Mouse (Mus musculus): ENCODE measurements around the gene Glg1. TPM values are rescaled to one million over a fixed set of nuclear protein-coding genes. Genes with fewer than 3 reads are reported as not detected.
A peak's percentile ranks its signal among the peaks of the same experiment; 100 is the strongest.
"Not testable (repeated sequence)": the region's sequence is repeated elsewhere in the genome, so short reads cannot be mapped to it uniquely, and the experiment has no call there.

Glg1 gene
- total RNA-seq, 2 experiments from 2014 or later = 140 to 142 TPM

DNA sequence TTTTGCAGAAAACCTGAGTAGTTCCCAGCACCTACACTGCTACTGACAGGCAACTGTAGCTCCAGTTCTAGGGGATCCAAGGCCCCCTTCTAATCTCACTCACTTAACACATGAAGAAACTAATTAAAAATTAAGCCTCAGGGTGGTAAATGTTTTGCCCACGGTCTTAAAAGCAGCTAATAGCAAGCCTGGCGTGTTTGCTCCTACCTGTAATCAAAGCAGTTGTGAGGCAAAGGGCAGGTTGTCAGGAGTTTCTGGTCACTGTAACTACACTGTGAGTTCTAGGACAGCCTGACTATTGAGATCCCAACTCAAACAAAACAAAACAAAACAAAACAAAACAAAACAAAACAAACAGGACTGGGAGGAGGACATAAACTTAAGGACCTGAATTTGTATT is 8.9 kb downstream of the Glg1 start:
- no peak for DNase-seq

DNA sequence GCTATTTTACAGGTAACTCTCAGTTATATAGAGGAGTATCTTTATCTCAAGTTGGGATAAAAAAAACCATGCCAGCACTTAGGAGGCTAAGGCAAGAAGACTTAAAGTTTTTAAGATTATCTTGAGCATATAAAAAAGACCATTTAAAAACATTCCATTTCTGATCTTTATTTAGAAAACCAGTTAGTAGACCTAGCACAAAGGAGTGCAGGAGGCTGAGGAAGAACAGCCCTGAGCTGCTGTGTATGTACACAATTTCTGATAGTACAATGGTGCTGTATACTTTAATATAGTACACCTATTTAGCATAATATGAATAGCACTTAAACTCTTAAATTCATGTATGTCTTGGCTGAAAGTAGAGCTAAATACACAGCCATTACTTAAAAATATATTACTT is 10.9 kb downstream of the Glg1 start:
- no peak for DNase-seq

GRCm38 (mm10) chr8:111246864-111247263 is 12.2 kb downstream of the Glg1 start:
- not testable (repeated sequence) for DNase-seq

- DNase-seq = no peak
Measured at GRCm38 (mm10) chr8:111246287-111246830, 12.7 kb downstream of the Glg1 start.

DNA sequence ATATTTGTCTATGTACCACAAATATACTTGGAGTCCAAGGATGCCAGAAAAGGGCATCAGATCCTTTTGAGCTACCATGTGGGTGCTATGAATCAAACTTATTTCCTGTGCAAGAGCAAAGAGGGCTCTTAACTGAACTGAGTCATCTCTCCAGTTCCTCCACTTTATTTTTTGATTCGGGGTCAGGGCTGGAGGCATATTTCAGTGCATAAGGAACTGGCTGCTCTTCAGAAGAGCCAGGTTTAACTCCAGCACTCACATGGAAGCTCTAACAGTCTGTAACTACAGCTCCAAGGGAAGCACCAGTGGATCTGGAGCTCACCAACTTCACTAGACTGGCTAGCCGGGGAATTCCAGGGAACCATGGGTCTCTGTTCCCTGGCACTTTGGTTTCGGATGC is 21.7 kb downstream of the Glg1 start:
- no peak for DNase-seq

GRCm38 (mm10) chr8:111233730-111234129 is 25.3 kb downstream of the Glg1 start:
- DNase-seq = no peak

GRCm38 (mm10) chr8:111224153-111224552 is 34.9 kb downstream of the Glg1 start:
- DNase-seq = peak; percentile 14

DNA sequence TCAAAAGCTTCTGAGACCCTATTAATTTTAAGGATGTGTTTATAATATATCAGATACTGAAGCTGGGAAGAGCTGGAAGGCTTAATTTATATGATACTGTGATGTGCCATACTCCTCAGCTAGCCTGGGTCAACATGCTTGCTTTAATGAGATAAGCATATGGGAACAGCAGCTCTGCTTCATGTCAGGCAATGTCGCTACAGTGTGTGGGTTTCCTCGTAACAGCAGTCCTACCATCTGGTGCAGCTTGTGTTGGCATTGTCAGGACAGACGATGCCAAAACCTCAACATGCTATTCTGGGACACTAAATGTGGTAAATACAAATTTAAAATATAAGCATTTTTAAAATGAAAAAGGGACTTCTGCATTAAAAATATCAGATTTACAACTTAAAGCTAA is 40.9 kb downstream of the Glg1 start:
- DNase-seq = peak; percentile 73 to 76

GRCm38 (mm10) chr8:111213406-111213805 is 45.6 kb downstream of the Glg1 start:
- DNase-seq = no peak

DNA sequence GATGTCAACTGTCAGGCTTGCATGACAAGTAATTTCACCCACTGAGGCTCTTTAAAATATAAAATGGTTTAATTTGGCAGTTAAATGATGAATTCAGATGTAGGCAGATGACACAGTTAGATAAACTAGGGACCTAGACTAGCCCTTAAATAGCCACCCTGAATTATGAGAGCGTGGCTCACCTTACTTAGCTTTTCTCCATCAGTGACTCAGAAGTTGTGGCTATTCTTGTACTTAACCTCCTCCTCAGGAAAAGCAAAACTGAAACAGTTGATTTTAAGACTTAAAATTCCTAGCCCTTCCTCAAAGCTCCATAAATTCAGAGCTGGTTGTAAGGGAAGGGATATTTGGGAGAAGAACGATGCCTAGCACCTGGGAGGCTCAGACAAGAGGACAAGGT is 47.8 kb downstream of the Glg1 start:
- DNase-seq = no peak

GRCm38 (mm10) chr8:111209874-111210273 is 49.1 kb downstream of the Glg1 start:
- DNase-seq = no peak

GRCm38 (mm10) chr8:111206321-111206720 is 52.7 kb downstream of the Glg1 start:
- DNase-seq = no peak

- DNase-seq = no peak
Measured at GRCm38 (mm10) chr8:111205033-111205432, 54.0 kb downstream of the Glg1 start.

GRCm38 (mm10) chr8:111203341-111203740 is 55.7 kb downstream of the Glg1 start:
- DNase-seq = no peak

GRCm38 (mm10) chr8:111197966-111198365 is 61.0 kb downstream of the Glg1 start:
- no peak for DNase-seq

DNA sequence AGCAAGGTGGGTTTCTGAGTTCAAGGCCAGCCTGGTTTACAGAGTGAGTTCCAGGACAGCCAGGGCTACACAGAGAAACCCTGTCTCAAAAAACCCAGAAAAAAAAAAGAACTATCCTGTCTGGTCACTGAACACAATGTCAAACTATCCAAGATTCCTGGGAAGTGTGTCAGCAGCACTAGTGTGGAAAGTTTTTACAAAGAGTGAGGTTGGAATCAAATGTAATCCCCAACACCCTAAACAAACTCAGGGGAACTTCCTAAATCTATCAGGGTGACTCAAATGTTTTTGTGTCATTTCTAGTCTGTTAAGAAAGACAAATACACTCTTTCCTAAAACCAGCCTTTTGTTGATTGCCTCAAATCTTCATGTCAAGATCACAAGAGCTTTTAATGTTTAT is 62.8 kb downstream of the Glg1 start:
- no peak for DNase-seq

DNA sequence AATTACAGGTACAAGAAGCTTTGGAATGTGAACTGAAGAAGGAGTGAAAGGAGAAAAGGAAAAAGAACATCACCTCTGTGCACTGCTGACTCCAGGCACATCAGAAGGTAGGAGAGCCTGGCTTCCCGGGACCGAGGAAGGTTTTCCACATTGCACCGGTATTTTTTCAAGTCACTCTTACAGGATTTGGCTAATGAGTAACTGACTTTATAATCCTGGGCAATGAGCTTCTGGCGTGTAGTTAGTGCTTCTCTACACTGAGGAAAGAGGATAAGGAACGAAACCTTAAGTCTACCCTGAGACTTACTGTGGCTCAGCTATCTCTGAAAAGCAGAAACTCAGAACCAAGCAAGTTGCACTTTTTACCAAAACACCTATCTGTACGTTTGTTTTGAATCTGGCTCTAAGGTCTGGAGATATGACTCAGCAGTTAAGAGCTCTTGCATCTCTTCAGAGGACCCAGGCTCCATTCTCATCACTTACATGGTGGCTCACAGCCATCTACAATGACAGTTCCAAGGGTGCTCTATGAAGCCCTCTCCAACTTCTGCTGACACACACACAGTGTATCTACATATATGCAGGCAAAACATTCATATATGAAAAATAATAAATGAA is 70.3 kb downstream of the Glg1 start:
- no peak for DNase-seq

GRCm38 (mm10) chr8:111187470-111187869 is 71.5 kb downstream of the Glg1 start:
- no peak for DNase-seq

DNA sequence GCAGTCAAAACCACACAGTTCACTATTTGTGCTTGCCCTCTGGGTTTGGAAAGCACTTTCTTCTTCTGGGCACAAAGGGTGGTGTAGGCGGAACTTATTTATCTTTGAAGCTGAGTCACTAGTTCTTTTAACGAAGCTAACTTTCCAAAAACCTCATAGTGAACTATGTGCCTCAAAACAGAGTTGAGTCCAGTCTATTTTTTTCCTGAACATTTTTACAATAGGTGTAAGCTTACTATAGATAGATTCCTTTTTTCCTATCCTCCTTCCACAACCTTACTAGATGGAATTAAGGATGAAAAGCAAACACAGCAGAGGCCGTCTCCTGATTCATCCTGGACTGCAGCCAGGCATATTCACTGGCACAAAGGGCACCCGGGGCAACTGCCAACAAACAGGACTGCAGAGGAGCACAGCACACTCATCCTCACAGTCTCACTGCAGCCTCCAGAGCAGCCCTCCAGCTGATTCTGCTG is 73.5 kb downstream of the Glg1 start:
- peak; percentile 31 to 36 for DNase-seq

GRCm38 (mm10) chr8:111171661-111172060 is 87.4 kb downstream of the Glg1 start:
- no peak for DNase-seq

DNA sequence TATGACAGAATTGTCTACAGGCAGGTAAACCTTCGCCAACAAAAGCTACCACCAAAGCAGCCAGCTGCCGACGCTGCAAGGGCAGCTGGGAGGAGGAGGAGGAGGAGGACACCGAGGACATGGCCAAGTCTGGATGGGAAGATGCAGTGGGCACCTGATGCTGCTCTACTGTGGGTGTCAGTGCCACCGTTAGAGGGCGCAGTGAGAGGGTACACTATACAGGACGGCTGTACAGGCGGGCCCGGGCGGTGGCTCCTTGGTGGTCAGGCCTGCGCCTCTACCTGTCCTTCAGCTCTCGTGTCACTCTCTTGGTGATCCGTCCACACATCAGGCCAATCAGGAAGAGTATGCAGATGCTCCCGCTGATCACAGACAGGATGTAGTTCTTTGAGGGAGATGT is 101.4 kb downstream of the Glg1 start:
- DNase-seq = peak; percentile 25 to 29

DNA sequence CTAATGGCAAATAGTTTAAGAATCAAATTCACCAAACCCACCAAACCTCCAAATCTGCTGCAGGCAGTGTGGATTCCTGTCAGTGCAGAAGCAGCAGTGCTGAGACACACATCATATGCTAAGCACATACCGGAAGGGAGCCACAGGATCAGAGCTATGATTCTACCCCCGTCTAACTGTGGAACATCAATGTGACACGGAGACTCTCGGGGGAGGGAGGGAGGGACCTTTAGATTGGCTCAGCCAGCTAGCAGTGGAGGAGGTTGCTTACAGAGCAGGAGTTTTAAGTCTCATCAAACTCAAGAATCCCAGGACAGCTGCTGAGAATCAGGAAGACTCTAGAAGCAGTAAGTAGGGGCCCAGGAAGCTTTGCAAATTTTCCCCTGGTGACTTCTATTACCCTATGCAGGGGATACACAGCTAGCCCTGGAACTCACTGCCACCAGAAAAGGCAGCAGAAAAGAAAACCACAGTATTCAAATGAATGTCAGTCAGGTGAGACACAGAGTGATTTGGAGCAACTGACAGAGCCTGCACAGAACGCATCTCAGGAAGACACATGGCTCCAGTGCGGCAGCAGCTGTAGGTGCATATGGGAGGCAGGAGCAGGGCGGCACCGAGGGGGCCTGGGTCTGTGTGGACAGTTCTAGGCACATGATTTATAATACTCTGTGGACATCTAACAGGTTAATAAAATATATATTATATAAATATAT is 103.1 kb downstream of the Glg1 start:
- no peak for DNase-seq

DNA sequence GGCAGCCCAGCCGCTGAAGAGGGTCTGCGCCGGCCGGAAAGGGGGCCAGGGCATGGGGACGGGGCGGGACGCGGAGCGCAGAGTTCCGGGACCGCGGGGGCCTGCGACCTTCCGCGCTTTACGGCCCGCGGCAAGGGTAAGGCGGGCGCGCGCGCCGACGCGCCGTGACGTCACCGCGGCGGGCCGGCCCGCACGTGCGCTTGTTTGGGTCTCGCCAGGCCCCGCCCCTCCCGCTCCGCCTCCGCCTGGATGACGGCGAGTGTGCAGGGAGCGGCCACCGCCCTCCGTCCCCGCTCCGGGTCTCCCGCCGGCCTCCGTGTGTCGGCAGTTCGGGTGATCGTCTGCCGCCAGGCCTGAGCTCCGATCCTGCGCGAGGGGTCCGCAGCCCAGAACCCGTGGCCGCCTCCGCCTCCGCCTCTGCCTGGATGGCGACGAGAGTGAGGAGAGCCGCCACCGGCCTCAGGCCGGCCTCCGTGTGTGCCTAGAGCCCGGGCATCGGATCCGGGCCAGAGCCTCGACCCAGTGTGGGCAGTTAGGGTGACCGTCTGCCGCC is 113.5 kb downstream of the Glg1 start:
- peak; percentile 90 to 92 for DNase-seq
